Comparison of ENCODE assay signal across 9 mouse cellular contexts in the genomic region with DNA sequence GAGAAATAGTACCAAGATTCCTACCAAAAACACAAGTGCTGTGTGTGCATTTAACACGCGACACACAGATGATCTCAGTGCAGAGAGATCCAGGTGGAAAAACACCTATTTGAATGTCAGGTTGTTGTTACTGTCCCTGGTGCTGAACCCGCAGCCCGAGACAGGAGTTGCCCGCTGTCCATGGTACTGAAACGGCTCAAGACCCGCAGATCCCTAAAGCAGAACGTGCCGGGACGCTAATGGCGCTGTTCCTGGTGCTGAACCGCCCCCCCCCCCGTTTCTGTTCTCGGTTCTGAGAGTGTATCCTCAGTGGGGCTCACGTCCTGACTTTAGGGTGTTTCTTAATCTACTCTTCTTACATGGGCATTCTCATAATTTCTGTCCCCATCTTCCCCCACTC.
DNase-seq lines count a peak whose midpoint lies in the region; ATAC-seq and TF ChIP-seq lines count a peak whose summit lies in the region.
"Had no signal": no experiment of that assay in that cellular context is flagged by ENCODE, and none has a peak within 500 bp of the region (broad histone marks: within the 10 kb centered on the region; RNA-seq: fewer than 3 reads in every experiment).

No protein-coding gene starts in this region.

- H3K9ac ChIP-seq in kidney, embryonic 14.5 days (ENCODE audit: low read depth, low read length), result no peak overlapping the region
- H3K9ac ChIP-seq in embryonic facial prominence, embryonic 11.5 days (replicated peaks; ENCODE audit: low read length), result no peak overlapping the region
- no peak overlapping the region for H3K9ac ChIP-seq in midbrain, postnatal 0 days (replicated peaks; ENCODE audit: low read length, poor library complexity, severe bottlenecking)

- no peaks in the 10 kb centered on the region for H3K36me3 ChIP-seq in kidney, embryonic 14.5 days (ENCODE audit: control insufficient read depth, insufficient read depth, low read length)
- H3K36me3 ChIP-seq in embryonic facial prominence, embryonic 11.5 days (replicated peaks; ENCODE audit: control insufficient read depth, insufficient read depth, low read depth, low read length), result no peaks in the 10 kb centered on the region
- no peaks in the 10 kb centered on the region for H3K36me3 ChIP-seq in midbrain, postnatal 0 days (ENCODE audit: insufficient read depth, low read length)

- no peak overlapping the region for H3K4me3 ChIP-seq in kidney, embryonic 14.5 days (ENCODE audit: low read length)
- H3K4me3 ChIP-seq in embryonic facial prominence, embryonic 11.5 days (ENCODE audit: low read depth, low read length), result no peak overlapping the region
- H3K4me3 ChIP-seq in midbrain, postnatal 0 days (ENCODE audit: low read depth, low read length), result no peak overlapping the region
- H3K4me3 ChIP-seq: megakaryocyte, embryonic 14.5 days had no signal

- no peaks in the 10 kb centered on the region for H3K4me1 ChIP-seq in kidney, embryonic 14.5 days (ENCODE audit: control insufficient read depth, insufficient read depth, low read length)
- H3K4me1 ChIP-seq in embryonic facial prominence, embryonic 11.5 days (ENCODE audit: control insufficient read depth, insufficient read depth, low read length), result no peaks in the 10 kb centered on the region
- no peaks in the 10 kb centered on the region for H3K4me1 ChIP-seq in midbrain, postnatal 0 days (ENCODE audit: insufficient read depth, low read length)
- H3K4me1 ChIP-seq: megakaryocyte, embryonic 14.5 days had no signal

- 2% methylated on average over 15 of the region's 15 CpGs for WGBS in kidney, embryonic 14.5 days
- 5% methylated on average over 15 of the region's 15 CpGs for WGBS in embryonic facial prominence, embryonic 11.5 days
- 13% methylated on average over 15 of the region's 15 CpGs for WGBS in midbrain, postnatal 0 days

- no peak for ATAC-seq in kidney, embryonic 14.5 days (ENCODE audit: low FRiP score, low TSS enrichment)
- no peak for ATAC-seq in embryonic facial prominence, embryonic 11.5 days (replicated peaks; ENCODE audit: insufficient number of reproducible peaks, low FRiP score, low TSS enrichment, low read depth)
- ATAC-seq in midbrain, postnatal 0 days (ENCODE audit: low FRiP score), result no peak
- no peak for ATAC-seq in frontal cortex, adult (ENCODE audit: low TSS enrichment)

- no peaks in the 10 kb centered on the region for H3K9me3 ChIP-seq in kidney, embryonic 14.5 days (ENCODE audit: control insufficient read depth, low read length)
- no peaks in the 10 kb centered on the region for H3K9me3 ChIP-seq in embryonic facial prominence, embryonic 11.5 days (replicated peaks; ENCODE audit: control insufficient read depth, low read length)
- no peaks in the 10 kb centered on the region for H3K9me3 ChIP-seq in midbrain, postnatal 0 days (ENCODE audit: low read length)
- H3K9me3 ChIP-seq: megakaryocyte, embryonic 14.5 days had no signal

- no peak for TF ChIP-seq CTCF in midbrain, postnatal 0 days (IDR thresholded peaks at IDR 0.05)

- H3K27ac ChIP-seq in kidney, embryonic 14.5 days (ENCODE audit: low read depth, low read length), result no peak overlapping the region
- H3K27ac ChIP-seq in embryonic facial prominence, embryonic 11.5 days (replicated peaks; ENCODE audit: low read depth, low read length), result no peak overlapping the region
- H3K27ac ChIP-seq in midbrain, postnatal 0 days (ENCODE audit: low read depth, low read length), result no peak overlapping the region

- DNase-seq in kidney, adult 11 months, result peak; percentile 52
- peak; percentile 95 for DNase-seq in NIH3T3 (ENCODE audit: low read depth)
- DNase-seq in embryonic facial prominence, embryonic 11.5 days (ENCODE audit: low spot score), result peak; percentile 98
- DNase-seq in kidney, postnatal 10 days, result peak; percentile 94
- DNase-seq in midbrain, postnatal 0 days (ENCODE audit: low spot score), result peak; percentile 73
- DNase-seq in urinary bladder, adult 2 months (ENCODE audit: low spot score), result peak; percentile 48

- no peaks in the 10 kb centered on the region for H3K27me3 ChIP-seq in kidney, embryonic 14.5 days (ENCODE audit: control insufficient read depth, insufficient read depth, low read length)
- H3K27me3 ChIP-seq in embryonic facial prominence, embryonic 11.5 days (ENCODE audit: control insufficient read depth, insufficient read depth, low read length), result no peaks in the 10 kb centered on the region
- H3K27me3 ChIP-seq in midbrain, postnatal 0 days (ENCODE audit: insufficient read depth, low read length), result no peaks in the 10 kb centered on the region

- H3K4me2 ChIP-seq in kidney, embryonic 14.5 days (replicated peaks; ENCODE audit: low read depth, low read length), result no peak overlapping the region
- no peak overlapping the region for H3K4me2 ChIP-seq in embryonic facial prominence, embryonic 11.5 days (ENCODE audit: low read depth, low read length)
- H3K4me2 ChIP-seq in midbrain, postnatal 0 days (ENCODE audit: low read depth, low read length, poor library complexity, severe bottlenecking), result no peak overlapping the region

Comparison
In these comparisons a context has a peak if more than half of its experiments do, and no peak if none do; other contexts are left out.
1. DNase-seq: peak in every context shown above with its lines; median percentile 98 in embryonic facial prominence, embryonic 11.5 days; 95 in NIH3T3; 94 in kidney, postnatal 10 days; 73 in midbrain, postnatal 0 days; 52 in kidney, adult 11 months; 48 in urinary bladder, adult 2 months.